Mouse (Mus musculus): ENCODE results near the gene Gm16430. TPM values are rescaled to one million over a fixed set of nuclear protein-coding genes. Genes with fewer than 3 reads are reported as not detected.
"Not testable (repeated sequence)": the region's sequence is repeated elsewhere in the genome, so short reads cannot be mapped to it uniquely, and the experiment has no call there.

Gm16430 gene
- not detected for polyA plus RNA-seq (2017; shearing (Covaris generic))

GRCm38 (mm10) chrX:54621911-54622310 lies at the start of gene Gm16430:
TSS of gene Gm16430 (plus strand) at chrX:54622211.
- not testable (repeated sequence) for ATAC-seq

Other genes with a start within 250 kb of the Gm16430 start
- not detected for gene Gm16405, start 91.0 kb upstream of the Gm16430 start, polyA plus RNA-seq (2017; shearing (Covaris generic))

Measured in activated CD4-positive, CD25-positive, alpha-beta regulatory T cell, adult 4 months (primary cell).